Mouse (Mus musculus) bone marrow, adult 2 months (tissue): ENCODE measurements around the gene Tat.

ENCODE experiments used
- CTCF ChIP-seq: fragments of 200-500 bp; IDR thresholded peaks from 2 replicates; pipeline ENCODE4 v1.5.1; 2011; ENCODE audit warnings: low read length, control low read depth; ENCODE audit not compliant: control insufficient read depth, insufficient read depth
- POLR2A ChIP-seq: fragments of 200-500 bp; IDR thresholded peaks from 2 replicates; pipeline ENCODE4 v1.6.1; 2011; ENCODE audit warnings: low read depth, mild to moderate bottlenecking, control low read depth, low read length, borderline replicate concordance; ENCODE audit not compliant: control insufficient read depth

GRCm38 (mm10) chr8:110039659-110040058, 49.4 kb downstream of the Tat start, which contains the start of gene Chst4:
- TF ChIP-seq POLR2A = no peak
- no peak for TF ChIP-seq CTCF
